Mouse (Mus musculus): ENCODE data around the gene Olfr690.

Gene Olfr690

DNA sequence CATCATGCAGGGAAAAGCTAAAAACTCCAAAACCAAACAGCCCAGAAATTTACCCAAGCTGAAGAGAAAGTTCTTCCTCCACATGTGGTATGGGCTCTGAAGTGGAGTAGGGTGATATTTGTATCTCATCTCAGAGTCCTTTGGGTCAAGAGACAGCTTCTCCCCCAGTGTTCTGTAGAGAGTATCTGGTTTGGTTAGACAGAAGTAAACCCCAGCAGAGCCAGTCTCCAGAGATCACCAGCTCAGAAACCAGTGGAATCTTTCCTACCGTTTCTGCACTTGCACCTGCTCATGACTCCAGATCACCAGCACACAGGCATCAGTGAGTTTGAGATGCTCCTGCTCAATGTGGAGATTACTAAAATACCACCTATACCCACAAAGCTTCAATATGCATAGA lies at the start of gene Olfr690:
TSS of gene Olfr690 (minus strand) at position 101 of the 400 bp plus-strand sequence.
- WGBS = 79% methylated on average over 1 of the region's 1 CpGs

GRCm38 (mm10) chr7:105380329-105380728 lies 46.4 kb upstream of the Olfr690 start:
- WGBS = 98% methylated on average over 3 of the region's 3 CpGs

DNA sequence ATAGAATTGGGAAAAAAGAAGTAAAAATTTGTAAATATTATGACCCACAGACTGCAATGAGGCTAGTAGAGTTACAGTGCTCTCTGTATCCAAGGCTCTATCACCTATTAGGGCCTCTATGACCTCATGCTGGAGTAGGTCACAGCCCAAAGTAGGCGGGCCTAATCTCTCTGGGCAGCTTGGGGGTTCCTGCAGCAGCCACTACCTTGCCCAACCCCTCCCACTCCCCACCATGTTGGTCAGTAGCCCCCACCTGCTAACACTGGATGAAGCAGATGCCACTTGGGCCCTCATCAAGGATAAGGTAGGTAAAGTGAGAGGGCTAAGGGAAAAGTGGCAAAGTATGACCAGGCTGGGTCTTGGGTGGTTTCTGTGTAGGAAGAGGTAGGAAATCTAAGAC lies 41.0 kb upstream of the Olfr690 start, which contains the start of gene Gm5901:
TSS of gene Gm5901 (plus strand) at position 173 of the 400 bp plus-strand sequence.
- WGBS = 100% methylated on average over 1 of the region's 1 CpGs

- WGBS = 77% methylated on average over 3 of the region's 3 CpGs
Measured at GRCm38 (mm10) chr7:105373976-105374375, 40.1 kb upstream of the Olfr690 start.

DNA sequence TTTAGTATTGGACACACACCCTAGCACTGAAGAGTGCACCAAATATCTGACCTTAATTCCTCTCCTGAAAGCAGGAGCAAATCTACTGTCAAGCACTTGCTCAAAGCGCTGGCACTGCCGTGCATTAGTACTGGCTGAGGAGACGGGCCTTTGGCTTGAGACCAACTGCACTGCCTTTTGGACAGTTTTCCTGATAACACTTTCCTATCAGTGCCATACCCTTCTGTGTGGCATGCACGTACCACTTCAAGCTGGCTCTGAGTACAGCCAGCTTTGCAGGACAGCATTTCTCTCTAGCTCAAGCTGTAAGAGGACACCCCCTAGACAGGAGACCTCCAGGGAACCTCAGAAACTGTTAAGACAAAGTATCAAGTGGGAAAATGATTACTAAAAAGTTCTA lies 39.6 kb upstream of the Olfr690 start:
- WGBS = 68% methylated on average over 4 of the region's 4 CpGs

- WGBS = 93% methylated on average over 1 of the region's 1 CpGs
Measured at GRCm38 (mm10) chr7:105372912-105373311, 39.0 kb upstream of the Olfr690 start.

DNA sequence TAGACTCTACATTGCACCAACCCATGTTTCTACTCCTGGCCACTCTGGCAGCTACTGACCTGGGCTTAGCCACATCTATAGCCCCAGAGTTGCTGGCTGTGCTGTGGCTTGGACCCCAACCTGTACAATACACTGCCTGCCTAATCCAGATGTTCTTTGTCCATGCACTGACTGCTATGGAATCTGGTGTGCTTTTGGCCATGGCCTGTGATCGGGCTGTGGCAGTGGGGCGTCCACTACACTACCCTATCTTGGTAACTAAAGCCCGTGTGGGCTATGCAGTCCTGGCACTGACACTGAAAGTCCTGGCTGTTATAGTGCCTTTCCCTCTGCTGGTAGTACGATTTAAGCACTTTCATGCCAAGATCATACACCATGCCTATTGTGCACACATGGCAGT lies 34.6 kb upstream of the Olfr690 start:
- 95% methylated on average over 4 of the region's 4 CpGs for WGBS

GRCm38 (mm10) chr7:105367930-105368329 lies 34.0 kb upstream of the Olfr690 start, which contains the start of gene Olfr692:
Gene Olfr692 (plus strand): TSS chr7:105368230.
- 97% methylated on average over 1 of the region's 1 CpGs for WGBS

DNA sequence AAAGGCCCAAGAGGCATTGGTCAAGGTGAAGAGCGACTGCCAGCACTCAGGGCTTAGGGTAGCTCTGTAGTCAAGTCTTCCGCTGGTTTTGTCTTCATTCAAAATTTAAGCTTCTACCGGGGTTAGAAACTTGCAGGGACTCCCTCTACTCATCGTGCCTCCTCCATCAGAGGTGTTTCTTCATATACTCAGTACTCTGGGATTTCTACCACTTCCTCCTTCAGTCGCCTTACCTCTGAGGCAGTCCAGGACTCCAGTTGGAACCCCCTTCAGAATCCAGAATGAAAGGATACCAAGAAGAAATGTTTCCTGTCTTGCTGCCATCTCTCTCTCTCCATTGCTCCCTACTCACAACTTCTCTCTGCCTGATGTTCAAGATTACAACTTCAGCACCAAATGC lies 33.4 kb upstream of the Olfr690 start:
- WGBS = 90% methylated on average over 5 of the region's 5 CpGs

DNA sequence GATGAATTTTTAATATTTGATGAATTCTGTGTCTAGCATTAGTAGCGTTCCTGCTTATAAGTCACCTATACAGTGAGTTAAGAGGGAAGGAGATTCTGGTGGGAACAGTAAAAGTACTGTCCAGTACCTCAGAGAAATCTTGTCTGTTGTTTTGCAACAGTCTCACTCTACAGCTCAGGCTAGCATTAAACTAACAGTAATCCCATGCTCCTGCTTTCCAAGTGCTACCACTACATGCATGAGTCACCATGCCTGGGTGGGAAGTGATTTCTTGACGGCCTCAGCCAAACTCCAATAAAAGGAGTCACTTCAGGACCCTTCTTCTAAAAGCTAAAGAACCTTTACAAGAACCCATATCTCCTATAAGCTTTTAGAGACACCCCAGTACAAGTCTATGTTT lies 27.8 kb upstream of the Olfr690 start:
- WGBS = 67% methylated on average over 2 of the region's 2 CpGs

DNA sequence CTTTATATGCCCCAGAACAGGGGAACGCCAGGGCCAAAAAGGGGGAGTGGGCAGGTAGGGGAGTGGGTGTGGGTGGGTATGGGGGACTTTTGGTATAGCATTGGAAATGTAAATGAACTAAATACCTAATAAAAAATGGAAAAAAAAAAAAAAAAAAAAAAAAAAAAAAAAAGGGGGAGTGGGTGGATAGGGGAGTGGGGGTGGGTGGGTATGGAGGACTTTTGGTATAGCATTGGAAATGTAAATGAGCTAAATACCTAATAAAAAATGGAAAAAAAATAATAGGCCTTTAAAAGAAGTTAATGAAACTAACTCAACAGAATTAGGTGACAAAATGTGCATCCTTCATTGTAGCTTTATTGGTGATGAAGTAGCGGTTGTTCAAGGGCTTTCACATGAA lies 22.6 kb upstream of the Olfr690 start:
- whole genome bisulfite sequencing = 95% methylated on average over 1 of the region's 2 CpGs

DNA sequence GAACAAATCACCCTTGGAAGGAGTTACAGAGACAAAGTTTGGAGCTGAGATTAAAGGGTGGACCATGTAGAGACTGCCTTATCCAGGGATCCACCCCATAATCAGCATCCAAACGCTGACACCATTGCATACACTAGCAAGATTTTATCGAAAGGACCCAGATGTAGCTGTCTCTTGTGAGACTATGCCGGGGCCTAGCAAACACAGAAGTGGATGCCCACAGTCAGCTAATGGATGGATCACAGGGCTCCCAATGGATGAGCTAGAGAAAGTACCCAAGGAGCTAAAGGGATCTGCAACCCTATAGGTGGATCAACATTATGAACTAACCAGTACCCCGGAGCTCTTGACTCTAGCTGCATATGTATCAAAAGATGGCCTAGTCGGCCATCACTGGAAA lies 22.2 kb upstream of the Olfr690 start:
- WGBS = no CpG with 5 or more reads among the region's 5 CpGs

DNA sequence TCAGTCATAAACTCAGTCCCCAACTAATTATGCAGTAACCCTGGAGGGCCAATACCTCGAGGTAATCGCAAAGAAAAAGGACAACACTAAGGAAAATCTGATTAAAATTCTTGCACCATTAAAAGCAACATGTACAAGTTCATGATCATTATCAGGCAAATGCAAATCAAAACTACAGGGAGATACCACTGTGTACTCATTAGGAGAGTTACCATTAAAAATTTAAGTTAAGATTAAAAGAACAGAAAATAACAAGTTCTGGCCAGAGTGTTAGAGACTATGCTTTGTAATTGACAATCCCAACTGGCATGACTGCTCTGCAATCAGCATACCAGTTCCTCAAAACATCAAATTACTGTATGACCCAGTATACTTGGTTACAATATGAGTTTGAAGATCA lies 8.8 kb upstream of the Olfr690 start:
- WGBS = 65% methylated on average over 2 of the region's 2 CpGs

- 64% methylated on average over 1 of the region's 1 CpGs for WGBS
Measured at GRCm38 (mm10) chr7:105342170-105342569, 8.3 kb upstream of the Olfr690 start, which contains the start of gene Olfr691. Gene Olfr691 (minus strand): TSS chr7:105342270.

DNA sequence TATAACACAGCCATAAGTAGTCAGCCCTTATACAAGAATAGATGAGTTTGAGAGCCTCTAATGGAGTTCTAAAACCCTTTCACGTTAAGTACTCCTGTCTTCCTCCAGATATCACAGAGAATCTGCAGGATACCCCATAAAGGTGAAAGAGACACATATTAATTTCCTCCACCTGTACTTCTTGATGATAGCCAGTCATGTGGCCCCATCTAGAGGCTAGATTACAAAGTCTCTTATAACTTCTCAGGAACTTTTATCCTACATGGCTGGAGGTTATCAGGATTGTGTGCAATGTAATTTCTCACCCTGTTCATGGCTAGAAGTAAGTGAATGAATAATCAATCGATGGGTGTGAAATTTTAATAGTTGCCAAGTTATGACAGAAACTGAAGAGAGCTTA lies 8.6 kb downstream of the Olfr690 start:
- 77% methylated on average over 2 of the region's 2 CpGs for WGBS

DNA sequence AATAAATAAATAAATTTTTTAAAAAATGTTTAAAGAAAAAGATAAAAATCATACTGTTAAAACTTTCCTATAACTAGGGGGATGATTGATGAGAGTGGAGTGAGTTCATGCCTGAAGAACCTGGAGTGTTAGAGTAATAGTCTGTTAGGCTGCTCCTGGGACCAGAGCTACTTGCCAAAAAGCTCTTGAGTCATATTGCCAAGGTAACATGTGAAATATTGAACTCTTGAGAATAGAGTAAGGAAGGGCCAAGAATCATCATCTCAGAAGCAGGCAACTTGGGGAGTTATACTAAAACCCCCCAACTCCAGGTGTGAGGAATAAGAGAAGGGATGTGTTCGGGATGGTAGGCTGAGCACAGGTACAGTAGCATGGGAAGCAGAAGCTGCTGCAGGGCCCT lies 23.0 kb downstream of the Olfr690 start, which contains the start of gene Olfr689:
TSS of gene Olfr689 (plus strand) at position 301 of the 400 bp plus-strand sequence.
- 84% methylated on average over 1 of the region's 1 CpGs for WGBS

GRCm38 (mm10) chr7:105287795-105288194 lies 46.1 kb downstream of the Olfr690 start, which contains the start of gene Olfr688:
Gene Olfr688 (plus strand): TSS chr7:105288095.
- 79% methylated on average over 6 of the region's 6 CpGs for WGBS

All from cerebral cortex, adult 2 months (tissue).